12 mouse cellular contexts compared by ENCODE assay signal in the genomic region with DNA sequence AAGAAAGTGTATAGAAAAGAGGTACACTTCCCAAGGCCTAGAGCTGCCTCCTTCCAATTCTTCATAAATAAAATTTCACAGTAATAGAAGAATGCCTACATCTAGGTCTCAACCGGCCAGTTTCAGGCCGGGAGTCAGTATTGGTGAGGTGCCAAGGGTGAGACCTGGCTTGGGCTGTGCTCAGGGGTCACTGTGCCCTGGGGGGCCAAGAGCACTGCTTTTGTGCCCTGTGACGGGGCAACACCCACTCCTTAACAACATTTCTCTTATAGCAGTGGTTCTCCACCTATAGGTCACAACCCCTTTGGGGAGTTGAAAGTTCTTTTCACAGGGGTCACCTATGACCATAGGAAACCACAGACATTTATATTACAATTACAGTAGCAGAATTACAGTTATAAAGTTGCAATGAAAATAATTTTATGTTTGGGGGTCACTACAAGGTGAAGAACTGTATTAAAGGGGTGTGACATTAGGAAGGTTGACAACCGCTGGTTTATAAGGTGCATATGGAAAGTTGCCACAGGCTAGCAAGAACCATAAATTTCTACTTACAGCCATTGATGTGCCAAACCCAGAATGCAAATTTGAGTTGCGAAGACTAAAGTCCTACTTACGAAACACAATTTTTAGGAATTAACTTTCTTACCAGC. TPM values are rescaled to one million over a fixed set of nuclear protein-coding genes. Genes with fewer than 3 reads are reported as not detected.
DNase-seq lines count a peak whose midpoint lies in the region; ATAC-seq and TF ChIP-seq lines count a peak whose summit lies in the region.
"Had no signal": no experiment of that assay in that cellular context is flagged by ENCODE, and none has a peak within 500 bp of the region (broad histone marks: within the 10 kb centered on the region; RNA-seq: fewer than 3 reads in every experiment).

No protein-coding gene starts in this region.

- H3K36me3 ChIP-seq in kidney, embryonic 16.5 days (ENCODE audit: insufficient read depth, low read length): no peaks in the 10 kb centered on the region
- H3K36me3 ChIP-seq in E14TG2a.4 (ENCODE audit: insufficient read depth, low read length): no peaks in the 10 kb centered on the region
- no peaks in the 10 kb centered on the region for H3K36me3 ChIP-seq in intestine, embryonic 15.5 days

- no peak for DNase-seq in kidney, postnatal 36 days
- DNase-seq in Patski (ENCODE audit: low read depth, low spot score): no peak
- no peak for DNase-seq in embryo, embryonic 11 days
- no peak for DNase-seq in adrenal gland, postnatal 36 days
- DNase-seq: heart, adult 2 months; kidney, adult 11 months; thymus, adult 2 months had no signal

- no peak overlapping the region for H3K9ac ChIP-seq in kidney, embryonic 16.5 days (replicated peaks; ENCODE audit: low read length)
- no peak overlapping the region for H3K9ac ChIP-seq in intestine, embryonic 15.5 days
- H3K9ac ChIP-seq: limb, embryonic 15.5 days had no signal

- ATAC-seq in kidney, embryonic 16.5 days (ENCODE audit: low FRiP score, low TSS enrichment): peak; percentile 19; the same call in 1 of the 2 replicates
- ATAC-seq in Patski: no peak
- ATAC-seq in intestine, embryonic 15.5 days: peak; percentile 20; the same call in 1 of the 2 replicates

- H3K4me1 ChIP-seq in kidney, embryonic 16.5 days (ENCODE audit: insufficient read depth, low read length): no peaks in the 10 kb centered on the region
- H3K4me1 ChIP-seq in E14TG2a.4 (replicated peaks; ENCODE audit: low read depth, low read length): no peaks in the 10 kb centered on the region
- H3K4me1 ChIP-seq in intestine, embryonic 15.5 days (replicated peaks): no peaks in the 10 kb centered on the region
- H3K4me1 ChIP-seq: limb, embryonic 15.5 days had no signal

- H3K4me2 ChIP-seq in kidney, embryonic 16.5 days (replicated peaks; ENCODE audit: low read depth, low read length): no peak overlapping the region
- no peak overlapping the region for H3K4me2 ChIP-seq in intestine, embryonic 15.5 days (replicated peaks)
- H3K4me2 ChIP-seq: limb, embryonic 15.5 days had no signal

- H3K9me3 ChIP-seq in kidney, embryonic 16.5 days (ENCODE audit: low read length): no peaks in the 10 kb centered on the region
- H3K9me3 ChIP-seq in E14TG2a.4 (ENCODE audit: low read length): peaks cover 7% of the 10 kb centered on the region; the same call in 1 of the 2 replicates
- no peaks in the 10 kb centered on the region for H3K9me3 ChIP-seq in intestine, embryonic 15.5 days
- H3K9me3 ChIP-seq: limb, embryonic 15.5 days had no signal

- H3K27me3 ChIP-seq in kidney, embryonic 16.5 days (ENCODE audit: insufficient read depth, low read length): 0 out of 2 replicates have a peak, but pooled peaks cover 3% of the 10 kb centered on the region
- H3K27me3 ChIP-seq in E14TG2a.4 (ENCODE audit: insufficient read depth, low read length) (0 out of 2 replicates have a peak, but pooled peaks cover 5% of the 10 kb centered on the region), Patski (no peaks in the 10 kb centered on the region)
- H3K27me3 ChIP-seq in intestine, embryonic 15.5 days (replicated peaks): no peaks in the 10 kb centered on the region; the same call in 1 of the 2 replicates
- H3K27me3 ChIP-seq: limb, embryonic 15.5 days had no signal

- WGBS in kidney, embryonic 16.5 days: 44% methylated on average over 6 of the region's 6 CpGs
- 53% methylated on average over 6 of the region's 6 CpGs for WGBS in intestine, embryonic 15.5 days

- peak; percentile 45; the same call in 1 of the 2 replicates for TF ChIP-seq CTCF in E14TG2a.4 (conservative IDR thresholded peaks at IDR 0.05; ENCODE audit: low read length)
- TF ChIP-seq CTCF in Patski (IDR thresholded peaks at IDR 0.05): peak; percentile 78

- no peak overlapping the region for H3K4me3 ChIP-seq in kidney, embryonic 16.5 days (ENCODE audit: low read length)
- H3K4me3 ChIP-seq in E14TG2a.4 (replicated peaks; ENCODE audit: low read length): no peak overlapping the region
- H3K4me3 ChIP-seq in intestine, embryonic 15.5 days (replicated peaks): no peak overlapping the region
- H3K4me3 ChIP-seq: erythroblast, embryonic 14.5 days; heart, adult 2 months; limb, embryonic 15.5 days had no signal

- in situ Hi-C loops in Patski (cut with MboI; ENCODE audit: low pct_unique_long_range_greater_than_20kb): loop anchor here (25.0 kb wide), 1 partner anchor 704 kb away; no protein-coding TSS in a partner anchor

- no peak overlapping the region for H3K27ac ChIP-seq in kidney, embryonic 16.5 days (ENCODE audit: low read length)
- no peak overlapping the region for H3K27ac ChIP-seq in intestine, embryonic 15.5 days
- H3K27ac ChIP-seq: heart, adult 2 months; limb, embryonic 15.5 days had no signal

- CTCF ChIA-PET in Patski (lab: Charles Lee): interaction anchor here (0.6 to 1.6 kb wide), 13 partner anchors 9 to 298 kb away, joined by 3 to 24 read pairs (median 3); no protein-coding TSS in a partner anchor

- POLR2A ChIA-PET in Patski (lab: Charles Lee): no interaction called here

RNA-seq across cellular contexts. Expression of a gene that starts 26.1 kb away (rescaled TPM):
- polyA plus RNA-seq in kidney, embryonic 16.5 days (2015; fragmentation: Nextera tagmentation; extraction: Ambion mirVana): 21.5 and 22.0 TPM in 2 replicates
- polyA plus RNA-seq in Patski (2021): 43.8 TPM
- 15.9 and 17.6 TPM in 2 replicates for polyA plus RNA-seq in intestine, embryonic 15.5 days (2015; fragmentation: Nextera tagmentation; extraction: Ambion mirVana)
- 10 to 100 TPM; 11.9 to 25.7 TPM for total RNA-seq in adrenal gland, postnatal 36 days (2021)
- polyA plus RNA-seq: erythroblast, embryonic 14.5 days had no signal

RNA-seq across cellular contexts. Expression of a gene that starts 26.1 kb away (rescaled TPM):
- polyA plus RNA-seq in kidney, embryonic 16.5 days (2015; fragmentation: Nextera tagmentation; extraction: Ambion mirVana): 30.8 and 31.4 TPM in 2 replicates
- polyA plus RNA-seq in Patski (2021): 37.9 TPM
- polyA plus RNA-seq in intestine, embryonic 15.5 days (2015; fragmentation: Nextera tagmentation; extraction: Ambion mirVana): 35.6 and 38.3 TPM in 2 replicates
- total RNA-seq in adrenal gland, postnatal 36 days (2021): 10 to 100 TPM; 31.9 to 42.0 TPM
